ENCODE assay signal across 15 mouse cellular contexts in genomic region chr5:25526116-25526515, GRCm38 (mm10). TPM values are rescaled to one million over a fixed set of nuclear protein-coding genes. Genes with fewer than 3 reads are reported as not detected.
A peak's percentile ranks its signal among the peaks of the same experiment; 100 is the strongest.
DNase-seq lines count a peak whose midpoint lies in the region; ATAC-seq lines count a peak whose summit lies in the region.
"Had no signal": no experiment of that assay in that cellular context is flagged by ENCODE, and none has a peak within 500 bp of the region (broad histone marks: within the 10 kb centered on the region; RNA-seq: fewer than 3 reads in every experiment).

No protein-coding gene starts in this region.

- no peak overlapping the region for H3K4me3 ChIP-seq in heart, embryonic 12.5 days
- H3K4me3 ChIP-seq: forebrain, embryonic 13.5 days; hindbrain, embryonic 10.5 days; stomach, embryonic 15.5 days had no signal

- no peak overlapping the region for H3K4me2 ChIP-seq in heart, embryonic 12.5 days
- H3K4me2 ChIP-seq: forebrain, embryonic 13.5 days; stomach, embryonic 15.5 days had no signal

- intact Hi-C loops in heart, postnatal 10 days (cut with DNase I): loop anchor here (5.0 kb wide), 1 partner anchor 89 kb away; no protein-coding TSS in a partner anchor

- no peaks in the 10 kb centered on the region for H3K27me3 ChIP-seq in heart, embryonic 12.5 days (replicated peaks)
- H3K27me3 ChIP-seq: forebrain, embryonic 13.5 days; stomach, embryonic 15.5 days had no signal

- no peak overlapping the region for H3K27ac ChIP-seq in heart, embryonic 12.5 days (ENCODE audit: poor library complexity, severe bottlenecking)
- H3K27ac ChIP-seq: forebrain, embryonic 13.5 days; hindbrain, embryonic 10.5 days; liver, embryonic 14.5 days had no signal

- H3K36me3 ChIP-seq in heart, embryonic 12.5 days: no peaks in the 10 kb centered on the region
- H3K36me3 ChIP-seq: hindbrain, embryonic 10.5 days; stomach, embryonic 15.5 days had no signal

- DNase-seq in heart, adult 11 months: peak; percentile 98
- peak; percentile 54 for DNase-seq in urinary bladder, postnatal 14 days (ENCODE audit: low spot score)
- DNase-seq in urinary bladder, postnatal 10 days (ENCODE audit: low spot score): no peak
- peak; percentile 38 to 39 for DNase-seq in heart, postnatal 10 days
- no peak for DNase-seq in cerebellum, adult 9-10 months
- DNase-seq in cerebellum, adult 11 months: no peak
- DNase-seq: right cerebral cortex, adult 18-20 months had no signal

- WGBS in heart, embryonic 12.5 days: 46% methylated on average over 5 of the region's 5 CpGs

- ATAC-seq in heart, embryonic 12.5 days (ENCODE audit: insufficient number of reproducible peaks, low FRiP score): no peak
- ATAC-seq in erythroblast, adult 5-6 weeks (replicated peaks; ENCODE audit: low FRiP score, poor library complexity, severe bottlenecking): no peak
- ATAC-seq: forebrain, embryonic 13.5 days had no signal

- no peak overlapping the region for H3K9ac ChIP-seq in heart, embryonic 12.5 days
- H3K9ac ChIP-seq: liver, embryonic 14.5 days; stomach, embryonic 15.5 days had no signal

- H3K9me3 ChIP-seq in heart, embryonic 12.5 days (replicated peaks): no peaks in the 10 kb centered on the region; the same call in 1 of the 2 replicates
- H3K9me3 ChIP-seq: forebrain, embryonic 13.5 days; hindbrain, embryonic 10.5 days; stomach, embryonic 15.5 days had no signal

- peaks cover 29% of the 10 kb centered on the region for H3K4me1 ChIP-seq in heart, embryonic 12.5 days (replicated peaks)

RNA-seq across cellular contexts. Expression of gene Cct8l1, which starts 10.2 kb away (rescaled TPM):
- polyA plus RNA-seq in heart, embryonic 12.5 days (2016; fragmentation: Nextera tagmentation; extraction: Ambion mirVana): 0.14 TPM in 1 of 2 replicates, not detected in the other
- total RNA-seq in heart, postnatal 10 days (2021): not detected
- total RNA-seq in erythroblast, adult 5-6 weeks (2015; ENCODE audit: low replicate concordance): not detected in 2 replicates
- not detected in 2 replicates for total RNA-seq in erythroblast, adult 5-6 weeks (2017; ENCODE audit: low replicate concordance)
- total RNA-seq: layer of hippocampus, postnatal 14 days; midbrain, postnatal 0 days had no signal
- polyA plus RNA-seq: forebrain, embryonic 13.5 days; hindbrain, embryonic 10.5 days; liver, embryonic 14.5 days; midbrain, postnatal 0 days; stomach, embryonic 15.5 days had no signal

RNA-seq across cellular contexts. Expression of gene Kmt2c, which starts 27.5 kb away (rescaled TPM):
- polyA plus RNA-seq in heart, embryonic 12.5 days (2016; fragmentation: Nextera tagmentation; extraction: Ambion mirVana): 12.3 and 13.7 TPM in 2 replicates
- 10 to 100 TPM; 45.3 to 46.7 TPM for total RNA-seq in heart, postnatal 10 days (2021)
- 18.4 and 24.2 TPM in 2 replicates for total RNA-seq in erythroblast, adult 5-6 weeks (2015; ENCODE audit: low replicate concordance)
- 26.7 and 33.6 TPM in 2 replicates for total RNA-seq in erythroblast, adult 5-6 weeks (2017; ENCODE audit: low replicate concordance)

Comparison
In these comparisons a context has a peak if more than half of its experiments do, and no peak if none do; other contexts are left out.
1. DNase-seq: peak in heart, adult 11 months (single experiment), urinary bladder, postnatal 14 days (single experiment) and heart, postnatal 10 days (2 of 2); none in urinary bladder, postnatal 10 days (single experiment), cerebellum, adult 9-10 months (single experiment) and cerebellum, adult 11 months (single experiment).